Mouse (Mus musculus): ENCODE measurements at regions not wholly inside any gene's neighbourhood (a gene's known extent, or its start where the extent isn't known, plus 50 kb on each side); places are given as distances from the start of the nearest gene placed in this dataset.

GRCm38 (mm10) chr16:27586307-27586706, 197.6 kb downstream of the Ccdc50 start:
- DNase-seq: no peak

- DNase-seq: no peak
These were observed 220.7 kb downstream of the Ccdc50 start for GRCm38 (mm10) chr16:27609366-27609765.

GRCm38 (mm10) chr16:27641306-27641705, 252.6 kb downstream of the Ccdc50 start:
- DNase-seq: no peak

- no peak for DNase-seq
These were observed 289.6 kb downstream of the Ccdc50 start for GRCm38 (mm10) chr16:27678275-27678674.

GRCm38 (mm10) chr16:27682926-27683325, 294.3 kb downstream of the Ccdc50 start:
- DNase-seq: peak; percentile 66

GRCm38 (mm10) chr16:27683826-27684225, 295.2 kb downstream of the Ccdc50 start:
- peak; percentile 13 for DNase-seq

GRCm38 (mm10) chr16:27709946-27710345, 321.3 kb downstream of the Ccdc50 start:
- no peak for DNase-seq

GRCm38 (mm10) chr16:27723445-27723844, 334.8 kb downstream of the Ccdc50 start:
- DNase-seq: no peak

All from right cerebral cortex, adult 18-20 months (tissue).